Mouse (Mus musculus): Measurements from ENCODE around the gene Trp53rkb. TPM values are rescaled to one million over a fixed set of nuclear protein-coding genes. Genes with fewer than 3 reads are reported as not detected.
A peak's percentile ranks its signal among the peaks of the same experiment; 100 is the strongest.
"Not testable (repeated sequence)": the region's sequence is repeated elsewhere in the genome, so short reads cannot be mapped to it uniquely, and the experiment has no call there.

The Trp53rkb gene
- total RNA-seq (2021), result 1 to 10 TPM; 2.6 to 2.8 TPM
- long read RNA-seq, experiment 1, full-length matches to known transcripts, result 11 of 15 reads
- long read RNA-seq, experiment 1, partial matches to known transcripts, result 0 of 15 reads
- long read RNA-seq, experiment 1, other reads (novel, unspliced or antisense), result 4 of 15 reads
- long read RNA-seq, experiment 2, full-length matches to known transcripts, result 4 of 9 reads
- long read RNA-seq, experiment 2, partial matches to known transcripts, result 0 of 9 reads
- long read RNA-seq, experiment 2, other reads (novel, unspliced or antisense), result 5 of 9 reads

- intact Hi-C loops (cut with DNase I), result no loop called here
- DNase-seq, result no peak
These were observed at the start of gene Trp53rkb for GRCm38 (mm10) chr2:166792355-166792754. Trp53rkb (plus strand) TSS chr2:166792531.

- intact Hi-C loops (cut with DNase I), result no loop called here
- no peak for DNase-seq
These were observed 48.8 kb upstream of the Trp53rkb start for GRCm38 (mm10) chr2:166743504-166743903.

DNA sequence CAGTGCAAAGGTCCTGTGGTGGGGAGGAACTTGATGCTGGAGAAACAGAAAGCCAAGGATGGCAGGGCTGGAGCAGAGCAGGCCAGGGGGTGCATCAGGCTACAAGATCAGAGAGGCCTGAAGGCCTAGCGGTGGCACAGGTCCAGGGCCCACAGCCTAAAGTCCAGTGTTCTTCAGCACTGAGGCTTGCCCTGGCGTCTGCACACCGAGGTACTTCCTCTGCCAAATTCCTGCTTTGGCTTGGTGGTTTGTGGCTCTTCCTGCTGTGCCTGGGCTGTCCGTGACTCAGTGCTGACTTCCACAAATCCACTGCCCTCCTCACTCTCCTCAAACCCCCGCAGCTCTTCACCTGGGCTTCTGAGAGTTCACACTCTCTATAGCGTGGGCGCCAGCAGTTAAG, 47.9 kb upstream of the Trp53rkb start:
- DNase-seq, result peak in 1 of 2 experiments; percentile 26
- intact Hi-C loops (cut with DNase I), result no loop called here

GRCm38 (mm10) chr2:166745849-166746248, 46.5 kb upstream of the Trp53rkb start:
- intact Hi-C loops (cut with DNase I), result no loop called here
- DNase-seq, result no peak

GRCm38 (mm10) chr2:166746261-166746913, 45.9 kb upstream of the Trp53rkb start:
- DNase-seq; intact Hi-C loops (cut with DNase I): not testable (repeated sequence)

DNA sequence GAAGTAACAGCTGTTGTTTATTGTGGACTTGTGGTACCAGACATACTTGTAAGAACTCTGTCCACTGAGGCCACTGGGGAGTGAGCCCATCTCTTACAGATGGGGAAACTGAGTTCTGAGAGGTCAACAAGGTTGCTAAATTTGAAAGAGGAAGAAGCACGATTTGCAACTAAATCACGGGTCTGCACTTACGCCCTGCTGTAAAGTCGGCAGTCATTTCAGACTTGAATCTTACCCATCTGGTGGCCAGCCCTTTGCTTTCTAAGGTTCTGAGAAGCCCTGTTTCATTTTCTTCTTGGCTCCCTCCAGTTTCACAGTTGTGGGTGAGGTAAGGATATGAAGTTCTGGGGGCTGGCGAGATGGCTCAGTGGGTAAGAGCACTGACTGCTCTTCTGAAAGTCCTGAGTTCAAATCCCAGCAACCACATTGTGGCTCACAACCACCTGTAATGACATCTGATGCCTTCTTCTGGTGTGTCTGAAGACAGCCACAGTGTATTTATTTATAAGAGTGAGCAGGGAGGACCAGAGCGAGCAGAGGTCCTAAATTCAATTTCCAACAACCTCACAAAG, 41.6 kb upstream of the Trp53rkb start:
- intact Hi-C loops (cut with DNase I), result no loop called here
- DNase-seq, result no peak

DNA sequence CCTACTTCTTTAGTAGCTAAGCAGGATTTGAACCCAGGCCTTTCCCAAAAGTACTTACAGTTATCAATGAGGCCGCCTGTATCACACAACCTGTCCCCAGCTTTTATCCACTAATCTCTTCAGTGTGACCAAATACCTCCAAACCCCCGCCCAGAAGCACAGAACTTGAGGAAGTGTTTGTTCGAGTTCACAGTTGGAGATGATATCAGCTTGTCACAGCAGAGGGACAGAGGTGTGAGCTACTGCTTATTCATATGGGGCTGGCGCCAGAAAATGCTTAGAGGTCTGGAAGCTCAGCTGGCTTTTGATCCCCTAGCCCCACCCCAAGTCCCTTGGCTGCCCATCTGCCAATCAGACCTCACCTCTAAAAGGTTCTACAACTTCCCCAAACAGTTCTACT, 38.1 kb upstream of the Trp53rkb start:
- no peak for DNase-seq
- intact Hi-C loops (cut with DNase I), result no loop called here

GRCm38 (mm10) chr2:166754760-166755159, 37.6 kb upstream of the Trp53rkb start:
- DNase-seq, result no peak
- intact Hi-C loops (cut with DNase I), result no loop called here

- intact Hi-C loops (cut with DNase I), result no loop called here
- DNase-seq, result no peak
These were observed 34.4 kb upstream of the Trp53rkb start for GRCm38 (mm10) chr2:166757969-166758368.

GRCm38 (mm10) chr2:166764051-166764450, 28.3 kb upstream of the Trp53rkb start:
- intact Hi-C loops (cut with DNase I), result no loop called here
- DNase-seq, result no peak

DNA sequence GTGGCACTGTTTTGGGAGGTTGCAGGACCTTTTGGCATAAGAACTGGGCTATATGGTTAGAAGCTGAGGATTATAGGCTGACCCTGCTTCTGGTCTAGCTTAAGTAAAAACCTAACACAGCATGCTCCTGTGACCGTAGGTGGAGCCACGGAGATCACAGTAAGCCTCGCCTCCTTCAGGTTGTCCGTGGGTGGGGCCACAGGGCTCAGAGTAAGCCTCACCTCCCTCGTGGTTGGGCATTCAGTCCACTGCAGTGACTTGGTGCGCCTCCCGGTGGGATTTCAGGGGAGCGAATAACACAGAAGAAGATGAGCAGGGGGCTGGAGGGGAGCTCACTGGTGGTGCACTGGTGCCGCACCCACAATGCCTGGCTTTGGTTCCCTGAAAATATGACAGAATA, 24.7 kb upstream of the Trp53rkb start:
- no peak for DNase-seq
- intact Hi-C loops (cut with DNase I), result no loop called here

DNA sequence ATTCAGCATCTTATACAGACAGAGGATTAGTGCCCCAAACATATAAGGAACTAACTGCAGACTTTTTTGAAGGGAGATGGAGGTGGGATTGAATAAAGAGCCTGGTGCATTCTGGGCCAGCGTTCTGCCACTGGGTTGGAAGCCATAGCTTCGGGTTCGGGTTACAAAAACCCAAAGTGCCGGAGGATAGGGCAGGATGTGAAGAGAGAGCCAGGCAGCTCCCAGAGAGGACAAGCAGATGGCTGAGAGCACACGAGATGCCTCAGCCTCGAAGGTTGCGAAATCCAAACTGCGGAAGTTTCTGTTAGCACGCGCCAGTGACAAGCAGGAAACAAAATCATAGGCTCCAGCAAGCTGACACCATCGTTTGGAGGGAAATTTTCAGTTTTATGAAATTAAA, 20.9 kb upstream of the Trp53rkb start:
- intact Hi-C loops (cut with DNase I), result no loop called here
- DNase-seq, result peak; percentile 25 to 34

- no peak for DNase-seq
- intact Hi-C loops (cut with DNase I), result no loop called here
These were observed 18.7 kb upstream of the Trp53rkb start for GRCm38 (mm10) chr2:166773587-166773986.

- no peak for DNase-seq
- intact Hi-C loops (cut with DNase I), result no loop called here
These were observed 18.1 kb upstream of the Trp53rkb start for GRCm38 (mm10) chr2:166774275-166774674.

- intact Hi-C loops (cut with DNase I), result no loop called here
- DNase-seq, result no peak
These were observed 16.9 kb upstream of the Trp53rkb start for GRCm38 (mm10) chr2:166775357-166775893.

DNA sequence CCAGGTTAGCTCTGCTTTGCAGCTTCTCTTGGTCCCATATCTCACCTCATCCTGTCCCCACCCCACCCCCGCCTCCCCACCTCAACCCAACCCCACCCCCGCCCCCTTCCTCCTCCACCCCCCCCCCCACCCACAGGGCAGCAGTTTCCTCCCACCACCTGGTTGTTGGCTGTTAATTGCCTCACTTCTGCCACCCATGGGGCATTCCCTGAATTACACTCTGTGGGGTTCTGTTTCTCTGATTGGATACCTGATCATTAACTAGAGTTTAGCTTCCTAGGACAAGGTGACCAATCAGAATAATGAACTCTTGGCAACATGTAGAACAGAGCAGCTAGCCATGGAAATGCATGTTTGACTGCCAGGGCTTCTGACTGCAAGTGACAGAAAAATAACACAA, 16.1 kb upstream of the Trp53rkb start:
- intact Hi-C loops (cut with DNase I), result no loop called here
- no peak for DNase-seq

- DNase-seq, result no peak
- intact Hi-C loops (cut with DNase I), result loop anchor here (10.0 kb wide), 1 partner anchor 695 kb away; no protein-coding TSS in a partner anchor
These were observed 12.4 kb upstream of the Trp53rkb start for GRCm38 (mm10) chr2:166779956-166780355.

DNA sequence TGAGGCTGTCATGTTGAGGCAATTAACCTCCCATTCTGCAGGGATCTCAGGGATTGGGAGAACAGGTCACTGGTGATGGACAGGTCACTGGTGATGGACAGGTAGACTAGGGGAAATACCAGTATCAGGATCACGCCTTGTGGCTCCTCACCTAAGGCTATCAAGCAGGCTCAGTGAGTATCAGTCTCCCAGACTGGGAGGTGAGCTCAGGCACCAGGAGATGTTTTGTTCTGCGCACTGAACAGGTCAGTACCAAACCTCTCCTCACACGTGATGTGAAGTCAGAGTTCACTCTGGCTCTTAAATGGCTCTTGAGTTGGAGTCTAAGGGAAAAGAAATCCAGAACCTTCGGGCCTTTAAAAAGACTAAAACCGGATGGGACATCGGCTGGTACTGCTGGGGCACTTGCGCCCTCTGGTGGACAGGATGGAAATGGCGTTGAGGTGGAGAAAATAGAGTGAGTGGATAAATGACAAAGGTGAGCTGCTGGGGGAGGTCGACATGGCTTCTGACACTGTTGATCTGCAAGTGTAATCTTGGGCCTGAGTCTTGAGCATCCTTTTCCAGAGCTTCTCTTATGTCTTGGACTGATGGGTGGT, 11.3 kb upstream of the Trp53rkb start:
- intact Hi-C loops (cut with DNase I), result loop anchor here (1.0 to 10.0 kb wide), 2 partner anchors 189 to 696 kb away; no protein-coding TSS in a partner anchor
- DNase-seq, result peak; percentile 66 to 73

DNA sequence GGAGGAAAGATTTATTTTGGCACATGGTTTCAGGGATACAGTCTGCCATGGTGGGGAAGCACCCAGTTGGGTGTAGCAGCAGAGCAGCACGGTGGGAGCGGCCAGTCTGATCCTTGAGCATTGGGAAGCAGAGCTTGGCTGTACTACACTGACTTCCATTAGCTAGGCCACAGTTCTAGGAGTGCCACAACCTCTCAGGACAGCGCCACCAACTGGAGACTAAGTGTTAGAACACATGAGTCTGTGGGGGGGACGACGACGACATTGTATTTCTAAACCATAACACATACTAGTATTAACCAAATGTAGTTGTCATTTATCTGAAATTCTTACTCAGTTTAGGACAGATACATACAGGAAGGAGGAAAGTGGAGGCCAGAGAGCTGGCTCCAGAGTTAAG, 8.0 kb upstream of the Trp53rkb start:
- intact Hi-C loops (cut with DNase I), result loop anchor here (10.0 kb wide), 1 partner anchor 700 kb away; no protein-coding TSS in a partner anchor
- no peak for DNase-seq

- intact Hi-C loops (cut with DNase I), result loop anchor here (2.0 to 10.0 kb wide), 2 partner anchors 702 to 794 kb away; partner anchors contain the start of gene Ncoa3
These were observed 5.9 kb upstream of the Trp53rkb start for GRCm38 (mm10) chr2:166786353-166787004.

More at GRCm38 (mm10) chr2:166786353-166787004, 5.9 kb upstream of the Trp53rkb start:
- peak; percentile 74 to 77 for DNase-seq

All from gastrocnemius, postnatal 36 days (tissue).